Mouse (Mus musculus) bone marrow, adult 2 months (tissue): ENCODE data around the gene Nup88. TPM values are rescaled to one million over a fixed set of nuclear protein-coding genes. Genes with fewer than 3 reads are reported as not detected.

Experiments used
- H3K27ac ChIP-seq: fragments of 200-500 bp; 2 replicates; pipeline ENCODE4 v1.5.1; 2012; ENCODE audit warnings: low read depth, mild to moderate bottlenecking, control low read depth, inconsistent platforms, low read length; ENCODE audit not compliant: control insufficient read depth, poor library complexity, insufficient read depth
- H3K4me1 ChIP-seq: fragments of 200-500 bp; 2 replicates; pipeline ENCODE4 v1.6.1; 2011; ENCODE audit warnings: low read length; ENCODE audit not compliant: control insufficient read depth, insufficient read depth
- H3K4me3 ChIP-seq: fragments of 200-500 bp; replicated peaks from 2 replicates; pipeline ENCODE3; 2011; ENCODE audit warnings: mild to moderate bottlenecking, low read depth, low read length, control low read depth; ENCODE audit not compliant: control insufficient read depth
- CTCF ChIP-seq: fragments of 200-500 bp; IDR thresholded peaks from 2 replicates; pipeline ENCODE4 v1.5.1; 2011; ENCODE audit warnings: low read length, control low read depth; ENCODE audit not compliant: control insufficient read depth, insufficient read depth
- POLR2A ChIP-seq: fragments of 200-500 bp; IDR thresholded peaks from 2 replicates; pipeline ENCODE4 v1.6.1; 2011; ENCODE audit warnings: low read depth, mild to moderate bottlenecking, control low read depth, low read length, borderline replicate concordance; ENCODE audit not compliant: control insufficient read depth
- WGBS: fragments of 180-500 bp; shearing (Covaris S2); methylation state at CpG from one replicate; pipeline ENCODE4 v1.1.7; 2018; 5-methylcytosine and 5-hydroxymethylcytosine counted together
- polyA plus RNA-seq: library from polyadenylated mRNA; stranded (reverse); fragments of >200 nt; gene quantifications from 2 replicates; pipeline ENCODE4 v1.2.4, GENCODE M21; 2011; ENCODE audit warnings: low replicate concordance; ENCODE audit not compliant: missing spikeins, insufficient read depth, insufficient read length

Nup88 gene
- polyA plus RNA-seq, 1 experiment, result 63.1 TPM

DNA sequence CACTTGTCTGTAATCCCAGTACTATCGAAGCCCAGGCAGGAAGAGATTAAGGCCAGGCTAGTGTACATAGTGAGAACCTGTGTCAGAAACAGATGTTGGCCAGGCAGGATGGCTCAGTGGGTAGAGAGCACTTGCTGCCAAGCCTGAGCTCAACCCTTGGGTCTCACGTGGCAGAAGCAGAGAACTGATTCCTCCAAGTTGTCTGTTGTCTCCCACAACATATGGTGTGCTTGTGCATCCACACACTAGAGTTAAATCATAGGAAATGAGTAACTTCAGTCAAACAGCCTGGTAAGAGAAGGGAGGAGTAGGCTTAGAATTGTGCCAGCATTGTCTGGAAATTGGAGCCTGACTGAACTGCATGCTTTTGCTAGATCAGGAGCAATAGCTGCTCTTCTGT lies 5.4 kb upstream of the Nup88 start:
- no peak for TF ChIP-seq CTCF
- TF ChIP-seq POLR2A, result no peak
- H3K27ac ChIP-seq, result no peak overlapping the region
- WGBS, result 62% methylated on average over 2 of the region's 2 CpGs
- H3K4me1 ChIP-seq, result no peaks in the 10 kb centered on the region; the same call in 1 of the 2 replicates
- no peak overlapping the region for H3K4me3 ChIP-seq

DNA sequence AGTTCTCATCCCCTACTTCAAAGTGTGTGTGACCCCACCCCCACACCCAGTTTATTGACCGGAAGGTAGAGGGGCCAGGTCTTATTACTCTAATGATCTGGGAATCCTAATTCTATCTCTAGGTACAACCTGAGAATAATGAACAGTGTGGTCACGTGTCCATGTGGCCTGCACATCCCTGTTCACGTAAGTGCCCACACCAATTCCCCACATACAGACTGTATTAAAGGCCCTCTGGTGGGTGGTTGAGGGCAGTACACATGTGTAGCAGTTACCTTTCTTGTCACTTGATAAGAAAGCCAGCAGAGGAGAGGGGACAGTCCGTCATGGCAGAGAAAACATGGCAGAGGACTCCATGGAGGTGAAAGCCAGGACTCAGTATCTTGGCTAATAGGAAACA lies 4.2 kb upstream of the Nup88 start:
- no peak overlapping the region for H3K4me3 ChIP-seq
- no peak overlapping the region for H3K27ac ChIP-seq
- WGBS, result 67% methylated on average over 4 of the region's 4 CpGs
- peaks cover 1% of the 10 kb centered on the region; the same call in 1 of the 2 replicates for H3K4me1 ChIP-seq
- TF ChIP-seq POLR2A (no peak), CTCF (peak; percentile 19; the same call in 1 of the 2 replicates)

GRCm38 (mm10) chr11:70972586-70972985 lies 2.8 kb upstream of the Nup88 start:
- Histone ChIP-seq H3K4me1 (peaks cover 3% of the 10 kb centered on the region; the same call in 1 of the 2 replicates), H3K27ac (no peak overlapping the region), H3K4me3 (no peak overlapping the region)
- TF ChIP-seq POLR2A (no peak), CTCF (no peak)
- WGBS, result 80% methylated on average over 1 of the region's 1 CpGs

GRCm38 (mm10) chr11:70970560-70971540 lies 1.1 kb upstream of the Nup88 start:
- Histone ChIP-seq H3K4me1 (peaks cover 3% of the 10 kb centered on the region; the same call in 1 of the 2 replicates), H3K27ac (peak overlapping the region; percentile 90), H3K4me3 (peak overlapping the region; percentile 88)
- WGBS, result 8% methylated on average over 24 of the region's 24 CpGs
- TF ChIP-seq POLR2A, result no peak
- TF ChIP-seq CTCF, result no peak

GRCm38 (mm10) chr11:70969271-70969794 lies 440 bp downstream of the Nup88 start:
- H3K4me3 ChIP-seq, result peak overlapping the region; percentile 92
- under 1% methylated on average over 25 of the region's 25 CpGs for WGBS
- TF ChIP-seq CTCF (no peak), POLR2A (no peak)
- peaks cover 3% of the 10 kb centered on the region; the same call in 1 of the 2 replicates for H3K4me1 ChIP-seq
- H3K27ac ChIP-seq, result peak overlapping the region; percentile 79

DNA sequence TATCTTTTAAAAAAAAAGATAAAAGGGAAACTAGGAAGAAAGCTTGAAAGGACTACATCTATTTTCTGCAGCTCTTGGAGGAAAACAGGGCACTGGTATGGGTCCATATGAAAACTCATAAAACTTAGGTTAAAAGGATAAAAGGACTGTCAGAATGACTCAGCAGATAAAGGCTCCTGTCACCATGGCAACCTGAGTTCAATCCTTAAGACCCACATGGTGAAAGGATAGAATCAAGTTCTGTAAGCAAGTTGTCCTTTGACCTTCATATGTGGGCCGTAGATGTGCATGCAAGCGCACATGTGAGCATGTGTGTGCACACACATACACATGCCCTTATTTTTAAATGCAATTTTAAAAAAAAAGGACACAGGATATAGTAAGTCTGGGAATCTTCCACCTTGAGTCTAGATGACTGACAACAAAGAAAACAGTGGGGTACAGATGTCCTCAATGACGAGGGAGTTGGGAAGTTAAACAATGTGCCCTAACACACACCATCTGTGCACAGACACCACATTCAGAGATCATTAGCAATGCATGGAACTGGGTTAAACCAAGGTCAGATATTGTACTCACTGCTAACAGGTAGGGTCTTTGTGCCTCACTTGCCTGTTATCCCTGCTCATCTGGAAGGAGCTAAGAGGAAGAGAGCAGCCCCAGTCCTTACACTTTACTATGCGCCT lies 5.4 kb downstream of the Nup88 start:
- TF ChIP-seq CTCF (no peak), POLR2A (no peak)
- peaks cover 3% of the 10 kb centered on the region; the same call in 1 of the 2 replicates for H3K4me1 ChIP-seq
- no peak overlapping the region for H3K4me3 ChIP-seq
- 90% methylated on average over 4 of the region's 4 CpGs for WGBS
- no peak overlapping the region for H3K27ac ChIP-seq

GRCm38 (mm10) chr11:70960786-70961554 lies 8.8 kb downstream of the Nup88 start:
- 68% methylated on average over 5 of the region's 5 CpGs for WGBS
- Histone ChIP-seq H3K4me3 (no peak overlapping the region), H3K4me1 (no peaks in the 10 kb centered on the region; the same call in 1 of the 2 replicates), H3K27ac (no peak overlapping the region)
- TF ChIP-seq CTCF (no peak), POLR2A (no peak)

DNA sequence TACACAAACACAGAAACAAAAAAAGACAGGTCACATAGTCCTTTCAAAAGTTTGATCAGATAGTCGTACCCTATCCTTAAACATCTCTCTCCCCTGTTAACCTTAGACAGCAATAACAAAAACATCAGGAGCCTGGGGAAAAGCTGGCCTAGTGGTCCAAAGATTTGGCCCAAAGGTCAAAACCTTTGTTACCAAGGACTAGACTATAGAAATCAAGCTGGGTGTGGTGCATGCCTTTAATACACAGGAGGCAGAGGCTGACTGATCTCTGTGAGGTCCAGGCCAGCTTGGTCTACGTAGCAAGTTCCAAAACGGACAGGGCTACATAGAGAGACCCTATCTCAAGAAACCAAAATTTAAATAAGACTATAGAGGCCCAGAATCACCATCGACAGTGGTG lies 15.1 kb downstream of the Nup88 start:
- TF ChIP-seq POLR2A (no peak), CTCF (no peak)
- Histone ChIP-seq H3K27ac (no peak overlapping the region), H3K4me3 (no peak overlapping the region), H3K4me1 (no peaks in the 10 kb centered on the region)
- WGBS, result 84% methylated on average over 4 of the region's 4 CpGs
